Mouse (Mus musculus) large intestine, adult 2 months (tissue): ENCODE measurements around the gene Phb2. TPM values are rescaled to one million over a fixed set of nuclear protein-coding genes. Genes with fewer than 3 reads are reported as not detected.

Experiments
- DNase-seq: peaks from one replicate; pipeline ENCODE4 v3.0.0-alpha.2; 2012; ENCODE audit warnings: low read depth, low spot score
- WGBS: fragments of 180-500 bp; shearing (Covaris S2); methylation state at CpG from one replicate; pipeline ENCODE4 v1.1.7; 2018; 5-methylcytosine and 5-hydroxymethylcytosine counted together
- polyA plus RNA-seq: library from polyadenylated mRNA; depleted of rRNA; stranded (reverse); fragments of >200 nt; gene quantifications from 2 replicates; pipeline ENCODE4 v1.2.3, GENCODE M21; 2012

Phb2 gene
- polyA plus RNA-seq, 1 experiment = 267 TPM

GRCm38 (mm10) chr6:124742839-124743514 is 30.8 kb downstream of the Phb2 start:
- WGBS = 89% methylated on average over 15 of the region's 15 CpGs
- DNase-seq = no peak

DNA sequence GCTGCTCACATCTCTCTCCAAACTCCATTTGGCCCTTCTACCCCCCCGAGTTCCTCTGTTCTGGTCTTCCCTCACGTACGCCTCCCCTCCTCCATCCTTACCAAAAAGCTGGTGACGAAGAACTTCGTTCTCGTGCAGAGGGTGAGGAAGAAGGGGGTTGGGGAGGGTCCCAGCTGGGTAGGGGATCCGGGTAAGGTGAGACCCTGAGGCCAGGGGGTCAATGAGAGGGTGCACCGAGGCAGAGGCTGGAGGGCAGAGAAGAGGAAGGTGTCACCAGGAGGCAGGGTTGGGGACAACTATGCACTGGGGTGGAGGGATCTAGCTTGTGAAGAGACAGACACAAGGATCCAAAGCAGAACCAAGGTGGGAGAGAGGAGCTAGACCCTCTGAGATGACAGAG is 31.5 kb downstream of the Phb2 start:
- no peak for DNase-seq
- 89% methylated on average over 8 of the region's 8 CpGs for WGBS

GRCm38 (mm10) chr6:124744755-124745321 is 32.7 kb downstream of the Phb2 start:
- DNase-seq = no peak
- 74% methylated on average over 26 of the region's 26 CpGs for WGBS

- WGBS = 1% methylated on average over 85 of the region's 85 CpGs
- peak; percentile 87 for DNase-seq
Observed at GRCm38 (mm10) chr6:124745490-124746295, 33.6 kb downstream of the Phb2 start.

GRCm38 (mm10) chr6:124746296-124746605 is 34.1 kb downstream of the Phb2 start:
- no peak for DNase-seq
- 22% methylated on average over 8 of the region's 8 CpGs for WGBS

DNA sequence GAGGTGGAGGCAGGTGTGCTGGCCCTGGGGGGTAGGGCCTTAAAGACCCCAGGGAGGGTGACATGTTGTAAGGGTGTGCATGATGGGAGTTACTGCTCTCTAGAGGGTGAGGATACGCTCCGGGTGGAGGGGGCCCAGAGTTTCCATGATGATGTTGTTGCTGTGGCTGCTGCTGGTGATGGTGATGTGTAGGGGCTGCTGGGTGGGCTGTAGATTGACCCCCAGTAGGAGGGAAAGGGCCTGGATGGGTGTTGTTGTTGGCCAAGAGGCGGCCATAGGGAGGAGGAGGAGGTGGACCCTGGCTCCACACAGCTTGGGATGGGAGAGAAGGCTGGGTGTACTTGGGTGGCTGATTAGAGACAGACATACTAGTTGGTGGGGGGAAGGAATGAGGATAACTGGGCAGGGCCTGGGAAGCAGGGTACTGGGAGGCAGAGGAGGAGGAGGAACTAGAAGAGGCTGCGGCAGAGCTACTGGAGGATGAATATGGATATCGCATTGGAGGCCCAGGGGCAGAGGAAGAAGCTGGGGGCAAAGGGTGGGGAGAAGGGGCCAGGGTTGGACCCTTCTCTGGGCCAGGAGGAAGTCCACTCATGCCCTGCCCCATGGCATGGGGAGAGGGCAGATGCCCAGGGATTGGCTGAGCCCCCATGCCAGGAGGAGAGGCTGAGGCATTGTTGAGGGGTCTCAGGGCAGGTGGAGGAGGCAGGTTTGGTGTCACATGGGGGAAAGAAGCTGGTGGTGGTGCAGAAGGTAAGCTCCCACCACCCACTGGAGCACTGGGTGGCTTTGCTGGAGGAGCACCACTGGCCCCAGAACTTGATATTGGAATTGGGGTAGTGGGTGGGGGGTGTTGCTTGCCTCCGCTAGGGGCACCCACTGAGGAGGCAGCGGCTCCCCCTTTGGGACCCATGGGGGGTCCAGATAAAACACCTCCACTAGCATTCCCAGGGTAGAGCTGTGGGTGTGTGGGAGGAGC is 34.8 kb downstream of the Phb2 start:
- DNase-seq = no peak
- 91% methylated on average over 7 of the region's 7 CpGs for WGBS

GRCm38 (mm10) chr6:124750405-124750804 is 38.3 kb downstream of the Phb2 start:
- no peak for DNase-seq
- WGBS = 75% methylated on average over 8 of the region's 8 CpGs

GRCm38 (mm10) chr6:124753861-124754260 is 41.7 kb downstream of the Phb2 start:
- 36% methylated on average over 2 of the region's 2 CpGs for WGBS
- no peak for DNase-seq

- no peak for DNase-seq
- WGBS = 1% methylated on average over 3 of the region's 3 CpGs
Observed at GRCm38 (mm10) chr6:124755306-124755705, 43.2 kb downstream of the Phb2 start.

- no peak for DNase-seq
- WGBS = under 1% methylated on average over 77 of the region's 100 CpGs
Observed at GRCm38 (mm10) chr6:124755831-124756595, 43.9 kb downstream of the Phb2 start, which contains the start of the genes Gm45234 and Atn1. Gene Gm45234, minus strand, starts transcription at chr6:124756021. Gene Atn1, minus strand, starts transcription at chr6:124756524.

- DNase-seq = no peak
- under 1% methylated on average over 47 of the region's 54 CpGs for WGBS
Observed at GRCm38 (mm10) chr6:124756652-124757350, 44.7 kb downstream of the Phb2 start.

- 30% methylated on average over 5 of the region's 5 CpGs for WGBS
- DNase-seq = no peak
Observed at GRCm38 (mm10) chr6:124757351-124757880, 45.3 kb downstream of the Phb2 start.

- WGBS = 59% methylated on average over 5 of the region's 5 CpGs
- no peak for DNase-seq
Observed at GRCm38 (mm10) chr6:124757909-124758848, 46.0 kb downstream of the Phb2 start.

GRCm38 (mm10) chr6:124758849-124759232 is 46.7 kb downstream of the Phb2 start:
- no peak for DNase-seq
- WGBS = 31% methylated on average over 2 of the region's 2 CpGs

- DNase-seq = no peak
- WGBS = under 1% methylated on average over 5 of the region's 5 CpGs
Observed at GRCm38 (mm10) chr6:124759259-124759658, 47.1 kb downstream of the Phb2 start.

DNA sequence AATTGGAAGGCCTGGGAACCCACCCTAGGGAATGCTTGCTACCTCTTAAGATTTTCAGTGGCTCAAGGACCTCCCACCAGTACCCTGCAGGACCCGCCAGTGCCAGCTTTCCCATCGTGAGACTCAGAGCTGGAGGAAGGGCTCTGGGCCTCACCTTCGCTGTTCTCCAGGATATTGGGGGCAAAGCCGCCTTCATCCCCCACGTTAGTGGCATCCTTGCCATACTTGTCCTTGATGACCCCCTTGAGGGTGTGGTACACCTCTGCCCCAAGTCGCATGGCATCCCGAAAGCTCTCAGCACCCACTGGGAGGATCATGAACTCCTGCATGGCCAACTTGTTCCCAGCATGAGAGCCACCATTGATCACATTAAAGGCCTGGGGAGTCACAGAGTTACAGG is 53.8 kb downstream of the Phb2 start:
- DNase-seq = no peak
- 90% methylated on average over 7 of the region's 7 CpGs for WGBS
